Mouse (Mus musculus) layer of hippocampus, postnatal 14 days (tissue): ENCODE measurements around the gene Nphs1. TPM values are rescaled to one million over a fixed set of nuclear protein-coding genes. Genes with fewer than 3 reads are reported as not detected.
"Not testable (repeated sequence)": the region's sequence is repeated elsewhere in the genome, so short reads cannot be mapped to it uniquely, and the experiment has no call there.

Experiments used
- DNase-seq, 2 experiments: peaks; one replicate each; pipeline ENCODE4 v3.0.0; 2021 to 2022; ENCODE audit warnings: low spot score in 2 of 2, mixed read lengths in 1 of 2
- total RNA-seq, 2 experiments: library from RNA; stranded (reverse); gene quantifications; 2 replicates each; pipeline ENCODE4 v1.2.3; 2021

The Nphs1 gene
- total RNA-seq, 2 experiments from 2014 or later: 1.2 to 1.3 TPM

DNA sequence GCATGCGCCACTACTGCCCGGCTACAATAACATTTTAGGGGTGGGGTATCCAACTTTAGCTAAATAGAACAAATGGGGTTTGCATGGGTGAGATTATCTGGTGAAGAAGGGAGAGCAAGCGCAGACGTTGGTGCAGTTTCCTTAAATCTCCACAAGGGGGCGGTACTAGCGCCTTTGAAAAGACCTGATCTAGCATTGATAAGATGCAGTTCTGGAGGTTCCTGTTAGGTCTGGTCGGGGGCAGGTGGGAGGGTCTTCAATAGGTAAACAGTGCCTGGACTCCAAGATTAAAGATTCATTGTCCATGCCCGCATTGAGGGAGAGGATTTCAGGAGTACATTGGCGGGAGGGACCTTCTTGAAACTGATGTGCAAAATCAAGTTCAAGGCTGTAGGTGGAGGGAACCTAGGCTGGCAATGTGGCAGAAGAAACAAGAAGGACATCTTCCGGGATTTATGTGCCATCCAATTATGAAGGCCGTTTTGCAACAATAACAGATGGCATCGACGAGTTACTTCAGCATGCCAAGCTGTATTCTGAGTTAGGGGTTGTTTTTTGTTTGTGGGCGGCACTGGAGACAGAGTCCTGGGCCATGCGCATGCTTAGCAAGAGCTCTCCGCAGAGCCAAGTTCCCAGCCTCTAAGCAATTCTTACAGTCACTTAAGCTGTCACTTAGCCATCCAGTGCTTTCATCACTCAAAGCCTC is 32.3 kb downstream of the Nphs1 start:
- peak; percentile 60 to 70 for DNase-seq

DNA sequence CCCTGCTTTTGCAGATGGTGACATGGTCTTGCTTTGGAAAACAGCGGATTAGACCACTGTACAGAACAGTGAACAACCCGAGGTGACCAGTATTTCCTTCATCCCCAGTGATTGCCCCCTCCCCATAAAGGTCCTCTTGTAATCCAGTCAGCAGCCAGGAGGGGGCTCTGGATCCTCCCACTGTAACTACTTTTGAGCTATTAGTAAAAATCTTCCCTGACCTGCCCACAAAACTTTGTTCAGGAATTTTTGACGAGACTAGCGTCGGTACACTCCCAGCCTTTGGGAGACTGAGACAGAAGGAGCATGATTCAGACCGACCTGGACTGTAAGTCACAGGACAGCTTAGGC is 32.8 kb downstream of the Nphs1 start:
- no peak for DNase-seq

DNA sequence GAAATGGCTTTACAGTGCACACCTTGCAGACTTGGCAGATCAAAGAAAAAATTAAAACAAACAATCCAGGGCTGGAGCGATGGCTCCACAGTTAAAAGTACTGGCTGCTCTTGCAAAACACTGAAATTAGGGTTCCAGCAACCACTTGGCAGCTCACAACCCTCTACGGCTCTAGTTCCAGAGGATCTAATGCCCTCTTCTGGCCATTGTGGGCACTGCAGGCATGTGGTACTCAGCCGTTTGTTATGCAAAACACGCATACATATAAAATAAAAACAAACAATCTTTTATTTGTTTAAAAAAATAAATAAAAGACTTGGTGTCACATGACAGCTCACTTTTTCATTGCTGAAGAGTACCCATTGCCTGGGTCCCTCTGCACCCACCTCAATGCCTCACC is 34.6 kb downstream of the Nphs1 start:
- DNase-seq: peak; percentile 79 to 89

DNA sequence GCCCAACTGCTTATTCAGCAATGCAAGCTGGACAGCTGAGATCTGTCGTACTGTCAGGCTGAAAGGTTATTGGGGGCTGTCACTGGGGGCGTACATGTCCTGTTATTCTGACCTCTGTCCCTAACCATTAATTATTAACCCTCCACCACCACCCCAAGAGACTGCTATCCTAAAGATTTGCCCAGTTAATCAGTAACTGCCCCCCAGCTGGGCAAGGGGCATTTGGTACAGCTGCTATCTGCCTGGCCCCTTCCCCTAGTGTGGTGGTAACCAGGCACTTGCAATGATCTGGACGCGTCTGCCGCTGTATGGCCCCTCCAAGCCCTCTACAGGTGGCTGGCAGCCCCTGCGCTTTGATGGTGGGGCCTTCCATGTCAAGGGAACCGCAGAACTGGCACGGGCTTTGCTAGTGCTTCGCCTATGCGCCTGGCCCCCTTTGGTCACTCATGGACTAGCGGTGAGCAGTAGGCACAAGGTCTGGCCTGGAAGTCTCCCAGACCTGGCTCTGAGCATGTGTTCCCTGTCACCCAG is 35.4 kb downstream of the Nphs1 start, which contains the start of gene Prodh2:
Gene Prodh2, plus strand, starts transcription at position 222 of the 531 bp plus-strand sequence.
- no peak for DNase-seq

DNA sequence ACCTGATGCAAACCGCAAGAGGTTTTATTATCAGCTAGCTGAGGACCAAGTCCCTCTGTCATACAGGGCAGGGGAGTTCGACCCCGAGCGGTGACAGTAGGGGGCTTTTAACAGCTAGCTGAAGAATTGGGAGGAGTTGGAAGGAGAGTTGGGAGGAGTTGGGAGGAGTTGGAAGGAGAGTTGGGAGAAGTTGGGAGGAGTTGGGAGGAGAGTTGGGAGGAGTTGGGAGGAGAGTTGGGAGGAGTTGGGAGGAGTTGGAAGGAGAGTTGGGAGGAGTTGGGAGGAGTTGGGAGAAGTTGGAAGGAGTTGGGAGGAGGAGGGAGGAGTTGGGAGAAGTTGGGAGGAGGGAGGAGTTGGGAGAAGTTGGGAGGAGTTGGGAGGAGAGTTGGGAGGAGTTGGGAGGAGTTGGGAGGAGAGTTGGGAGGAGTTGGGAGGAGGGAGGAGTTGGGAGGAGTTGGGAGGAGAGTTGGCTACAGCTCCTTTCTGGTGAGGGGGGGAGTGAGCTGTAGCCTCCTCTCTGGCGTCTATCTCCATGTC is 37.5 kb downstream of the Nphs1 start:
- DNase-seq: not testable (repeated sequence)

DNA sequence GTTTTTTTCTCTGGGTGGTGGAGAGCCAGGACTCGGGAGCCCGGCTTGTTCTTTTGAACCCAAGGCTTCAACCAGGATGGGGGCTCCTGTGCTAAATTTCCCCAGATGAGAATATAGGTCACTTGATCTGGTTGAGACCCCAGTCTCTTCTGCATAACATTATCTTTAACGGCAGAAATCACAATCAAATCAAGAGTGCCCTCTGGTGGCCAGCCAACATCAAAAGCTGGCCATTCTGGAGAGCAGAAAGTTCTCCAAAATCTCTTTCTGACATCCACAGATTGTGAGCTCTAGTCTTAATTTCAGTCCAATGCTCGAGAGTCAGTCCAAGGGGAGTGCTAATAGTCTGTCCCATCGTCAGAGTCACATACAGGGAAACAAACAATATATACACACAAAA is 43.0 kb downstream of the Nphs1 start:
- DNase-seq: not testable (repeated sequence)

DNA sequence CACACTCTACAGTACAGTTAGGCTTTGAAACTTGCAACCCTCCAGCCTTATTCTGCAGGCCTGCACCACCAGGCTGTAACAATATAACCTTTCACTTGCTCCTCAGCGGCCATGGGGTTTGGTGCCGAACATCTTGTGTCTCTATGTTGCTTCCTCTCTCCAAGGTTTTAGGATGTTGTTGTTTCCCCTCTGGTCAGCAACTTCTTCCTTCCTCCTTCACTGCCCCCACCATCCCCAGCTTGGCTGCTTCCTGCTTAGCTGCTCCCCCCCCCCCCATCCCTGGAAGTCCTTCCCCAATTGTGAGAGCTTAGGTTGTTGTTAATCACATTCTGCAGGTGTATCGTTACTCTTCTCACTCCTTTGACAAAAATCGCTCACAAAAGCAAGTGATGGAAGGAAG is 49.9 kb downstream of the Nphs1 start:
- DNase-seq: no peak

DNA sequence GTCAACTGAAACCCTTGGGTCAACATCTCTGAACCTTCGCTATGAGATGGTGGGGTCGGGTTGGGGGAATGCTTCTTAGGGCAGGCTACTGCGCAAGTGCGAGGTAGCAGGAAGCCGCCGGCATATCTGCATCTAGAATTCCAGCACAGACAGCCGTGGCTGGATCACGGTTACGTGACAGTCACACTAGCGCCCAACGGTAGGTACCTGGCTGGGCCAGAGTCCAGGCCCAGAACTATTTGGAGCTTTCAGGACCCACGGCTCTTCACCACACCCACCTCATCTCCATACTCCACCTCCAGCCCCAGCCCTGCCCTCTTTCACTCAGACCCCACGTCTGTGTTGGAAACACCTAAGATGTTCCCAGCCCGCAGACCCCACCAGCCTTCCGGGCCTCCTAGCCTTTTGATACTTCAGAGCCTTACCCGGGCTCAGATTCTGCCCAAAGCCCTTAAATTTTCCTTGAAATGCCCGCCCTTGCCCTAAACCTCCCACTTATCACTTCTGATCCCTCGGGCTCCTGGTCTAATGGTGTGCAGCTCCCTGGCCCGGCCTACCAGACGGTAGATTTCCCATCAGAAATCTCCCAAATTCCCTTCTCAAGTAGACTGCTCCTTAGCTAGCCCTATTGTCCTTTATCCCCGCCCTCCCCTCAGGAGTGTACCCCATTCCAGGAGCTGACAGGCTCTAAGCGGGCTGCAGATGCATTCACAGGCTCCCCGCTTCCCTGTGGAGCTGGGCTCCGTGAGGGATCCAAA is 57.1 kb downstream of the Nphs1 start:
- DNase-seq: no peak

DNA sequence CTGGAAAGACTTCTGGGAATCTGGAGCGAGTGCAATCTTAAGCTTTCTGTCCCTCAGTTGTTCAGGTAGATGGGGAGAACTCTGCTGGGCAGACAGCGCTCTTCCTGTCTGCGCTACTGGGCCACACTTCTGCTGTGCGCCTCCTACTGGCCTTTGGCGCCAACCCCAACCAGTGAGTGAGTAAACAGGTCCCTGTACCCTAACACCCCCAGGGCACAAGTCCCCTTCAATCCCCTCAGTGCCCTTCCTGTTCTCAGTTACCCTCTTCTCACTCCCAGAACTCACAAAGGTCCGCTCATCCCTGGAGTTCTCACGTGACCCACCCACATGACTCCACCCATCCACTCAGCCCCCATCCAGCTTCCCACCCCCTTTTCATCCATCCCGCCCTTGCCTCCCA is 60.2 kb downstream of the Nphs1 start:
- DNase-seq: no peak

DNA sequence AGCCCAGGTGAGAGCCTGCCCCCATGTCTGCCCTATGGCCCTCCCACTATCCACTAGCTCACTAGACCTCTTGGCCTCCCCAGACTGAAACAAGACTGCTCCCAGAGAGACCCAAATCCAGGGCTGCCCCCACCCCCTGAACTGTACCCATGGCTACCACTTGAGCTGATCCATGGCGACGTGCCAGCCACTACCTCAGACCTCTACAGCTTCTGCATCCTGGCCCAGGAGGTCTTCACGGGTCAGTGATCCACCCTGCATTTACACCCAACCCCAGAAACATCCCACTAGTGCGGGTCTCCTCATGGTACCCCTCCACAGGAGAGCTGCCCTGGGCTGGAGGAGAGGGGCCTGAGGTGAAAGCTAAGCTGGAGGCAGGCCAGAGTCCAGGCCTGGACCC is 62.3 kb downstream of the Nphs1 start:
- DNase-seq: no peak

DNA sequence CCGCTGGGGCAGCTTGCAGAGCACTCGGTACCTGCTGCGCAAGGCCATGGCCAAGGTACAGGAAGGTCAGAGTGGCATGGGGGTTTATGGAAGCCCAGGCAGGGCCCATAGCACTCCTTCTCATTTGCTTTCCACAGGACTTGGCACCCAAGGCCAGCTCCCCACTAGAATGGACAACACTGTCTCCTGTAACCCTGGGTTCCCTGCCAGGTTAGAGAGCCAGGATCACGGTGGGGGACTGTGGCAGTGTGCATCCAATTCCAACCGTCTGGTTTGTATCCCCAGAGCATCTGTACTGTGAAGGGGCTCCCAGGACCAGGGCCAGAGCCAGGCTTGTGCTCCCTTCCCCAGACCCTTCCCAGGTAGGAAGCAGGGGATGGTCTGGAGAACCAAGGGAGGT is 62.7 kb downstream of the Nphs1 start:
- DNase-seq: no peak

DNA sequence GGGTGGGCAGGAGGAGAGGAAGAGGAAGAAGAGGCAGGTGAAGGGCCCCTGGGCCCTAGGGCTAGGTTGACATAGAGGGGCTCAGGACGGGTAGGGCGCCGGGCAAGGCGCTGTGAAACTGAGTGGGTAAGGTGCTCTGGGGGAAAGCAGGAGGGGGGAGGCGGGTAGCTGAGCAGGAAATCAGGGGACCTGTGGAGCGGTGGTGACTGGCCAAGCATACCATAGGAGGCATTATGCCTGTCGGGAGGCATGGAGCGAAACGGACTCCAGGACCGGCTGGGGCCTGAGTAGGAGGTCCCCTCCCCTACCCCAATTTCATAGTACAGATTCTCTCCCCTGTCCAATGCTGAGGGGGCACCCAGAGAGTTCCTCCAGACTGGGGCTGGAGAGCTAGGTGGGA is 64.8 kb downstream of the Nphs1 start:
- DNase-seq: no peak

DNA sequence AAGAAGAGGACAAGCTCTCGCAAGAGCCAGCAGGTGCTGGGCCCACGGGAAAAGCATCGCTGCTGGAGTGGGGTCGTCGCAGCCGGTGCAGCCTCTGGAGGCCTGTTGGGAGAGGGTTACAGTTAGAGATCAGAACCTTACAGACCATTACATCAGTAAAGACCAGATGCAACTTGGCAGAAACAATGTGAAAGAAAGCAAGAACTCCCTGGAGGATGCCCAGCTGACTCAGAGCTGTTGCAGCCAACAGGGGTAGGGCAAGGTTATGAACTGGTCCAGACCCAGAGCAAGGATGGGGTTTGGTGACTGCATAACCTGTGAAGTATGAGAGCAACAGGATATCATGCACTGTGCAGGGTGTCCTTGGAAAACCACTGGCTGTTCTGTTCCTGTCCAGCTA is 66.4 kb downstream of the Nphs1 start:
- no peak for DNase-seq

DNA sequence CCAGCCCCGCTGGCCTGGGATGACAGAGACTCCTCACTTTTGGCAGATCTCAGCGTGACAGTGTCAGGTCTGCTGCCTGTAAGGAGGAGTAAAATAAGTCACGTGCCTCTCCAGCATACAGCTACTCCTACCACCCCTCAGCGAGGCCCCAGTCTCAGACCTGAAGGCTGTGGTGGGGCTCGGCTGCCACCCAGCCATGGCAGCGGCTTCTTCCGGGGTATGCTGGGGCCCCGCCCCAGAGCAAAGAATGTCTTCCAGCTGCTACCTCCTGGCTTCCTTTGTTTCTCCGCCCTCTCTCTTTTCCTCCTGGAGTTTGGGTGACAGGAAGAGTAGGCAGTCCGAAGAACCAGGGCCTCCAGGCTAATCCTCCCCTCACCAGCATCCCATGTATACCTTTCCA is 67.8 kb downstream of the Nphs1 start:
- DNase-seq: no peak

DNA sequence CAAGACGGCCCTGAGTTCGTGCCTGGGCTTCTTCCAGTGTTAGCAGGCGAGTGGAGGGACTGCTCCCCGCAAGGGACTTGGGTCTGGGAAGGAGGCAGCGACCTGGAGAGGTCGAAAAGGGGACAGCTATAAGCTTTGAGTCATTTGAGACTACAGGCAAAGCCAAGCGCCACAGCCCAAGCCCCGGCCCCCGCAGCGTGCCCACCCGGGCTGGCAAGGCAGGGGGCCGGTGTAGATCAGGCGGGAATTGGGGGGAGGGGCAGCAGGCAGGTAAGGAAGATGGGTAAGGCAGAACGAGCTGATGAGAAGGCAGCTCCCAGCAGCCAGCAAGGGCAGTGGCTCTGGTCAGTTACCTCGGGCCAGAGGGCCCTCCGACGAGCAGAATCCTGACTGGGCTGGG is 68.3 kb downstream of the Nphs1 start:
- DNase-seq: no peak

DNA sequence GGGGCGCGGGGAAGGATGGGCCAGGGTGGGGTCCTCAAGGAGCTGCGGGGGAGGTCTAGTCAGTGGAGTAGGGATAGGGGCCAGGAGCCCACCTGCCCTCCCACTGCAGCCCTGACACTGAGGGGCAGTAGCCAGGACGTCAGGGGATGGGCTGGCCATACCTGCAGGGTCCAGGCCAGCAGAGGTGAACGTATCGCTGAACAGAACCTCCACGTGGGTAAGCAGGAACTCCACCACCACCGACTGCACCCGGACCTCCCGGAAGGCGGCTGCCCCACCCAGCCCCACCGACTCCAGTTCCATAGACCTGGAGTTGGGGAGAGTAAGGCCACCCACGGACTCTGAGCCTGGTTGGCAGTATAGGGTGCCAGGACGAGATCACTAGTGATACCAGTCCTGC is 68.9 kb downstream of the Nphs1 start:
- DNase-seq: no peak

DNA sequence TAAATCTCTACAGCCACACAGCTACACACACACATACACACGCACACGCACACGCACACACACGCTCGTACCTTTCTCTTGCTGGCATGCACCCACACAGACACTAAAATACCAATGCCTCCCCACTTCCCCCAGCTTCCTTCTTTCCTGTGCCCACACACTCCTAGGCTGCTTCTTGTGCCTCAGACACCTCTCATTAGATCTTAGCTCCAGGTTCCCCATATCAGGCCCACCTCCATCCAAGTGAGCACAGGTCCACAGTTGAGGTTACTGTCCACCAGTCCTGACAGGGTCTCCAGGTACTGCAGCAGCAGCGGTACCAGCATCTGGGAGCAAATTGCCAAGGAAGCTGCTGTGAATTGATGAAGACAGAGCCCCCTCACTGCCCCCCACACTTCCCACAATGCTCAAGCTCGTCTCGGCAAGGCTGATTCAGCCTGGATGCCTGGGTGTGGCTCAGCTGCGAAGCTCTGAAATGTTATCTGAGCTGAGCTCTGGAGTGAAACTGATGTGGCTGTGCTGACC is 73.2 kb downstream of the Nphs1 start:
- no peak for DNase-seq

DNA sequence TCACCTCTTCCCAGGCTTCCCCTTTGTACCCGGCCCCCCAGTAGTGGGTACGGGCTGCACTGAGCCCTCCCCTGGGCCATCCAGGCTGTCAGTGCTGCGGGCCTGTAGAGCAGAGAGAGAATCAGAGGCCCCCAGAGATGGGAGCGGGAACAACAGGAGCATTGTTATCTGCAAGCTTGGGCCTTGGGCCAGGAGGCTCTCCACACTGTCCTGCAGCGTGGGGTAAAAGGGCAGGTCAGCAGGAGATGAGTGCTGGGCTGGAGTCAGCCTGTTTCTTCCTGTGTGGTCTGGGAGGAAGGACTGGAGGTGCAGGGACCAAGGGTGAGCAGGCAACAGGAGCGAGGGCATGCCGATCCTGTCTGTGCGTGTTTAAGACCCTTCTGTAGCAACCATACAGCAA is 74.8 kb downstream of the Nphs1 start:
- DNase-seq: no peak

DNA sequence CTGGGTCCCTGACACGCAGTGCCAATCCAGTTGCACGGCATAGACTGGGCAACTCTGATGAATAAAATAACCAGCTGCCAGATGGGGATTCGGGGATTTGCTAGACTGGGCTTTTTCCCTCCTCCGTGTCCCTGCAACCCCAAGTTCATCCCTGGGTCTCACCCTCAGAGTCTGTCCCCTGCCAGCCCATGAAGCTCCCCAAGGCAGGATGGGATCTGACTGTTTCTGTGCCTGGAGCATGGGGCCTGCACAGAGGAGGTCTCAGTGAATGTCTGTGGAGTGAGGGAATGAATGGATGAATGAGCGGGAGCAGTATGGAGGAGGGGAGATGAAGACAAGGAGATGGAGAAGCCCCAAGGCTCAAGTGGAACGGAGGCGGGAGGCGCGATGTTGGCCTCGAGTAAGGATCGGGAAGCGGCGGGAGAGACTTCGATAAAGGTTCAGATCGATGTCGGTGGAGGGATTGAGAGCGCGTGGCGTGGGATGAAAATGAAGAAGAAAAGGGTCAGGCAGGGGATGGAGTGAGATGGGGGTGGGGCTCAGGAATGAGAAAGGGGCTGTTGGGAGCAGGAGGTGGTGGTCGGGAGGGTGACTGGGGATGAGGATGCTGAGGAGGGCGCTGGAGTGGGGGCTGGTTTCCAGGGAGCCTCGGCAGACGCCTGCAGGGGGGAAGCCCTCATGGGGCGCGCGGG is 76.0 kb downstream of the Nphs1 start:
- DNase-seq: peak in 1 of 2 experiments; percentile 36

DNA sequence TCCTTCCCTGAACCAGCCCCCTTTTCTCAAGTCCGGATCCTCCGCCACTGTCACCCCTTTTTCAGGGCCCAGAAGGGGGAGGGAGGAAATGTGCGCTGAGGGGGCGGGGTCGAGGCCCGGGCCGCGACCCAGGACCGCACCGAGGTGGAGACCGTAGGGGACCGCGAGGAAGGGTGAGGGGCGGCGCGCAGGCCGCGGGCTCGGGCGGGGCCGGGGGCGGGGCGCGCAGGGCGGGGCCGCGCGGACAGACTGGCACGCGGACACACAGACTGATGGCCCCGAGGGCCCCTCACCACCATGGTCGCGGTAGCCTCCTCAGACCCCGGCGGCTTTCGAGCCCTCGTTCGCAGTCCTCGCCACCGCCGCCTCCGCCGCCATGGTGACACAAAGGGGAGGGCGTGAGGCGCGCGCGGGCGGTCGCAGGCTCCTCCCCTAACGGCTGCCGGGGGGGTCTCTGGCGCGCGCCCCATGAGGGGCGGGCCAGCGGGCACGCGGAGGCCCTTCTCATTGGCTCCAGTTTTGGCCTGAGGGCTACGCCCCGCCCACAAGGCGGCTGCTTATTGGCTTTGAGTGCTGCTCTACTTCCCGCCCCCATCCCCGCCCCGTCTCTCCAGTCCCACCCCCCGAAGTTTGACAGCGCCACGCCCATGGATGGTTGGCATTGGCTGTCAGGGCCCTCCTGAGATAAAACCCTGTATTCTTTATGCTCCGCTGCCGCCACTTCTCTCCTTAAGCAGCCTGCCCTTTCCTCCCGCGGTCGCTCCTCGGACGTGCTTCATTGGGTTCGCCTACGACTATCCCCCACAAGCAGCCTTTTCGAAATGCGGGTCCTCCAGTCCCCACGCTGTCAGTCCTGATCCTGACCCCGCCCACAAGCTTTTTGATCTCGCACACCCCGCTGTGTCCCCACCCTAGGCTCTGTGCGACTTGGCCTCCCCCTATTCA is 76.8 kb downstream of the Nphs1 start, which contains the start of gene Arhgap33:
Gene Arhgap33, minus strand, starts transcription at position 428 of the 945 bp plus-strand sequence.
- DNase-seq: peak; percentile 95 to 98
